ENCODE assay signal across 8 mouse cellular contexts in genomic region chr7:141131024-141131820, GRCm38 (mm10). TPM values are rescaled to one million over a fixed set of nuclear protein-coding genes. Genes with fewer than 3 reads are reported as not detected.
A peak's percentile ranks its signal among the peaks of the same experiment; 100 is the strongest.
DNase-seq lines count a peak whose midpoint lies in the region; ATAC-seq and TF ChIP-seq lines count a peak whose summit lies in the region.

No protein-coding gene starts in this region.

- H3K4me2 ChIP-seq in hindbrain, embryonic 15.5 days = peak overlapping the region; percentile 90

- peak overlapping the region; percentile 97 for H3K4me3 ChIP-seq in hindbrain, embryonic 15.5 days

- H3K9me3 ChIP-seq in hindbrain, embryonic 15.5 days = no peaks in the 10 kb centered on the region

- H3K27ac ChIP-seq in hindbrain, embryonic 15.5 days (replicated peaks) = peak overlapping the region; percentile 75

- in situ Hi-C loops in Patski (cut with MboI; ENCODE audit: low pct_unique_long_range_greater_than_20kb) = no loop called here

- POLR2A ChIA-PET in Patski (lab: Charles Lee) = interaction anchor here (1.1 kb wide), 1 partner anchor 31 kb away, joined by 3 read pairs; no protein-coding TSS in a partner anchor

- peaks cover 23% of the 10 kb centered on the region for H3K4me1 ChIP-seq in hindbrain, embryonic 15.5 days (replicated peaks)

- under 1% methylated on average over 59 of the region's 59 CpGs for WGBS in hindbrain, embryonic 15.5 days

- H3K27me3 ChIP-seq in Patski = no peaks in the 10 kb centered on the region
- H3K27me3 ChIP-seq in hindbrain, embryonic 15.5 days = no peaks in the 10 kb centered on the region

- DNase-seq in Patski (ENCODE audit: low read depth, low spot score) = no peak
- DNase-seq in cerebellum, postnatal 14 days = peak; percentile 94 to 96
- DNase-seq in frontal cortex, postnatal 25 days (ENCODE audit: low spot score in 2 of 2) = peak; percentile 80
- DNase-seq in left cerebral cortex, adult 11 months (ENCODE audit: low spot score) = peak; percentile 80
- DNase-seq in lung, postnatal 4 days = peak; percentile 91 to 93
- peak; percentile 81 for DNase-seq in retina, postnatal 7 days (ENCODE audit: low read depth, low spot score)
- DNase-seq in urinary bladder, adult 2 months (ENCODE audit: low spot score) = peak; percentile 73

- CTCF ChIA-PET in Patski (lab: Charles Lee) = interaction anchor here (1.7 kb wide), 1 partner anchor 14 kb away, joined by 6 read pairs; no protein-coding TSS in a partner anchor

- TF ChIP-seq CTCF in Patski (IDR thresholded peaks at IDR 0.05) = no peak

- peaks cover 10% of the 10 kb centered on the region for H3K36me3 ChIP-seq in hindbrain, embryonic 15.5 days

- ATAC-seq in Patski = peak; percentile 98
- peak; percentile 99 for ATAC-seq in hindbrain, embryonic 15.5 days (ENCODE audit: low FRiP score, low read depth)

- H3K9ac ChIP-seq in hindbrain, embryonic 15.5 days = peak overlapping the region; percentile 90

RNA-seq across cellular contexts. Expression of gene Ptdss2, which starts 9.0 kb away (rescaled TPM):
- 96.0 TPM for polyA plus RNA-seq in Patski (2021)
- 80.2 and 97.6 TPM in 2 replicates for polyA plus RNA-seq in hindbrain, embryonic 15.5 days (2015; fragmentation: Nextera tagmentation; extraction: Ambion mirVana)
- 25.6 and 27.7 TPM in 2 replicates for polyA plus RNA-seq in urinary bladder, adult 2 months (2012; rRNA removed)

RNA-seq across cellular contexts. Expression of gene Ano9, which starts 13.6 kb away (rescaled TPM):
- 0.09 TPM for polyA plus RNA-seq in Patski (2021)
- 0.41 and 0.47 TPM in 2 replicates for polyA plus RNA-seq in hindbrain, embryonic 15.5 days (2015; fragmentation: Nextera tagmentation; extraction: Ambion mirVana)
- 7.5 and 13.7 TPM in 2 replicates for polyA plus RNA-seq in urinary bladder, adult 2 months (2012; rRNA removed)

RNA-seq across cellular contexts. Expression of gene Sigirr, which starts 30.9 kb away (rescaled TPM):
- polyA plus RNA-seq in Patski (2021) = 7.6 TPM
- 3.2 and 3.3 TPM in 2 replicates for polyA plus RNA-seq in hindbrain, embryonic 15.5 days (2015; fragmentation: Nextera tagmentation; extraction: Ambion mirVana)
- polyA plus RNA-seq in urinary bladder, adult 2 months (2012; rRNA removed) = 13.8 and 15.0 TPM in 2 replicates

RNA-seq across cellular contexts. Expression of gene Rnh1, which starts 41.4 kb away (rescaled TPM):
- polyA plus RNA-seq in Patski (2021) = 292 TPM
- 49.5 and 53.2 TPM in 2 replicates for polyA plus RNA-seq in hindbrain, embryonic 15.5 days (2015; fragmentation: Nextera tagmentation; extraction: Ambion mirVana)
- 126 and 135 TPM in 2 replicates for polyA plus RNA-seq in urinary bladder, adult 2 months (2012; rRNA removed)

RNA-seq across cellular contexts. Expression of gene Pkp3, which starts 53.2 kb away (rescaled TPM):
- polyA plus RNA-seq in Patski (2021) = 2.2 TPM
- polyA plus RNA-seq in hindbrain, embryonic 15.5 days (2015; fragmentation: Nextera tagmentation; extraction: Ambion mirVana) = 0.25 and 0.29 TPM in 2 replicates
- polyA plus RNA-seq in urinary bladder, adult 2 months (2012; rRNA removed) = 26.5 and 27.7 TPM in 2 replicates
